Mouse (Mus musculus) thymus, adult 18-20 months (tissue): ENCODE measurements around the gene Ric8b.

Experiments used
- DNase-seq, 2 experiments: peaks; one replicate each; pipeline ENCODE4 v3.0.0; 2022; ENCODE audit warnings: mixed read lengths in 2 of 2

The Ric8b gene

DNA sequence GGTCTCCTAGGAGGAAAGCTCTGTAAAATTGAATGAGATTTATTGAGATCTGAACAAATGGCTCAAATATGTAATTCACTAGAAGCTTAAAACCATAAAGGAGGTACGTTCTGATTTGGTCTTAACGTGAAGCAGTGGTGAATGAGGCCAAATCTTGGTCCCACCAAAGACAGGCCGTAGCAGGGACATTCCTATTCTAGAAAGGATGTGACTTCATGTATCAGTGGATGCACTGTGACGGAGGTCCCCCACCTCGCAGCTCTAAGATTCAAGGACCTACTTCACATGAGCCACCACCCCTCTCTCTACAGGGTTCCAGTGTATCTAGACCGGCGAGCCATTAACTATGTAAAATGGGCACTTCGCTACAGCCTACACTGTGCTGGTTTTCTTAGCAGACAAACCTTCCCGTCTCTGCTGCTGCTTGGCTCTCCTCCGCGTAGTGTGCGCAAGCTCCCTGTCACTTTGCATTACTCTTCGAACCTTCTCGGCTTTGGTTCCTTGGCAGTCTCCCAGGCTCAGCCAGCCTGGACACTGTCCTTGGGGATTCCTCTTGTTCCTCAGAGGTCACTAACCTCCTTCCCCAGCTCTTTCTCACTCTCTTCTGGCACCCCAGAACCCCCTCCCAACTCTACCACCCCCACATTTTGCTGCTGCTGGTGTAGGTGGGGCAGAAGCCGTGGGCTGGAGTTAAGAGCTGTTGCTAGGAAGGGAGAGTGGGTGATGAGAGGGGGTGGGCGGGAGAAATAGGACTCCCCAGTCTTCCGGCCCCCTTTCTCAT lies 8.2 kb upstream of the Ric8b start:
- no peak for DNase-seq

- DNase-seq = no peak
Observed at GRCm38 (mm10) chr10:84910194-84910593, 7.2 kb upstream of the Ric8b start.

GRCm38 (mm10) chr10:84910758-84911384 lies 6.5 kb upstream of the Ric8b start:
- DNase-seq = no peak

- no peak for DNase-seq
Observed at GRCm38 (mm10) chr10:84913148-84913547, 4.3 kb upstream of the Ric8b start.

DNA sequence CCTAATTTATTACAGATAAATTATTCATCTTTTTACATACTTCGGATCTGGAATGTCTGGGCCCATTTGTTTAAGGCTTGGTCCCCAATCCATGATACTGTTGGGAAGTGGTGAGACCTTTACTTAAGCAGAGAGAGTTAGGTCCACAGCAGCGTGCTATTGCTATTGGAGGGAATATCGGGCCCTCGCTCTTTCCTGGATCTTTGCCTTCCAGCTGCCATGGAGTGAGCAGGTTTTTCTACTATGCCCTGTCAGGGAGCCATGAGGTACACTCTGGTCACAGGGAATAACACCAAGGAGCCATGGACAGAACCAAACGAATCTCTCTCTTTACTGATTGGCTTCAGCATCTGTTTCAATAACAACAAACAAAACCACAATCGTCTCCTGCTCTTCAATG lies 1.9 kb upstream of the Ric8b start:
- no peak for DNase-seq

DNA sequence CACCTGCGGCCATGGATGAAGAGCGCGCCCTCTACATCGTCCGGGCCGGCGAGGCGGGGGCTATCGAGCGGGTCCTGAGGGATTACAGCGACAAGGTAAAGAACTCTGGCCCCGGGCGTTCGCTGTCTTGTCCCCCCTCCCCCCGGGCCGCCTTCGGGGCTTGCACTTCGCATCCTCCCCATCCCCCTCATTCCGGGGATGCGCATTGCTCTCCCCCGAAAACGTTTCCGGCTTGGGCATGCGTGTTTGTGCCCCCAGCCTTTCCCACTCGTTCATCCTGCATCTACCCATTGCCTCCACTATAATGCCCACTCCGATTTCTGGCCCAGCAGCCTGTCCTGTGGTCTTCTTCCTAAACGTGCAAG lies 297 bp downstream of the Ric8b start:
- no peak for DNase-seq

- no peak for DNase-seq
Observed at GRCm38 (mm10) chr10:84926336-84926735, 8.9 kb downstream of the Ric8b start.

DNA sequence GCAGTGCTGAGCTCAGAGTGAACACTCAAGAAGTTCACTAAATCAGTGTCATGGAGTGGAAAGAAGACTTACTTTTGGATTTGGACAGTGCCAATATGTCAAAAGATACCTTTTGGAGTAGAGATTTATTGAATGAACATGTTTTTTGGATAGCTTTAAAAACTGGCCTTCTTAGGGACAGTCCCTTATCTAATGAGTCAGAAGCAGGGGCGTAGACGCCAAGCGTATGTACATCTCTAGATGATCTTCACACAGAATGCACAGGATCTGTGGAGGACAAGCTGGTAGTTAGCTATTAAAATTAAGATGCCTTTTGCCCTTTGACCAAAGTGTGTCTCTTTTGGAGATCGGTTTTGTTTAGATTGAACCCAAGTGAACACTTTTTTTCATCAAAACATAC lies 9.5 kb downstream of the Ric8b start:
- no peak for DNase-seq

GRCm38 (mm10) chr10:84928465-84928864 lies 11.0 kb downstream of the Ric8b start:
- DNase-seq = no peak

- no peak for DNase-seq
Observed at GRCm38 (mm10) chr10:84935553-84936209, 18.3 kb downstream of the Ric8b start.

DNA sequence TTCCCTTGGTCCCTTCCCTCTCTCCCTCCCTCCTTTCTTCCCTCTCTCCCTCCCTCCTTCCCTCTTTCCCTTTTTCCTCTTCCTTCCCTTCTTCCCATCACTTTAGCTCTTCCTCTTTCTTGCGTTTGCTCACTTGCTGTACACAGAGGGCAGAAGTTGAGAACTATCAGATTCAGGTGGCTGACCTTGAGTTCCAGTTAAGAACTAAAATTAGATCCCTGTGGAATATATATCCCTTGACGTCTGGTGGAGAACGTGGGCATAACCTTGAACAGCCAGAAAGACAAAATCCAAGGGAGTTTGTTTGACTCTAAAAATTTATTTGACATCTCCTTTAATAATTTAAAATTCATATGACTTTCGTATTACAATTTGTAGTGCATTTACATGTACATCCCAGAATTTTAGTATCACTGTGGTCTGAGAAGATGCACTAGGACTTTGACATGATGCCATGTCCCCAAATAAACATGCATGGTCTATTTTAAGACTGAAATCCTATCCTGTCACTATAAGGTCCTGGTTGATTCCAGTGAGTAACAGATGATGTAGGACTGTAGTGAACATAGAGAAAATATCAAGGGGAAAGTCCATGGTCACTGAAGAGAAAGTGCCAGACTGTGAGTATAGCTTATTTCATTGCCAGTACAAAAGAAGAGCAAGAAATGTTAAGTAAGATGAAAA lies 19.6 kb downstream of the Ric8b start:
- no peak for DNase-seq

GRCm38 (mm10) chr10:84938094-84938820 lies 20.8 kb downstream of the Ric8b start:
- no peak for DNase-seq

DNA sequence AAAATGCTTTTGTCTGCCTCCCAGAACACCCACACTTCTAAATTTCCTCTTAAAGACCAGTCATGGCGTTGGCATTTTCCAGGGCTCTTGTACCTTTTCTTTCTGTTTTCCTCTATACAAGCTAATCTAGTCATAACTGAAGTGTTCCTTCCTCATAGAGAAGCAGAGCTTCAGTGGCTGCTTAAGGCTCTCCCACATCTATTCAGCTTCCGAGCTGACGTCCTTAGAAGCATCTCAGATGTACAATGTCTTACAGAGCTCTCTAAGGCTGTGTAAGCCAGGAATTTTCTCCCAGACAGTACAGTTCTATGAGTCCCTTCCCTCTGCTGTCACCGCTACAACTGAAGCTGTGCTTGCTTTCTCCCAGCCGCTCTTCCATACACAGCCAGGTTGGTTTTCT lies 21.5 kb downstream of the Ric8b start:
- DNase-seq = no peak

GRCm38 (mm10) chr10:84940356-84940755 lies 22.9 kb downstream of the Ric8b start:
- no peak for DNase-seq

DNA sequence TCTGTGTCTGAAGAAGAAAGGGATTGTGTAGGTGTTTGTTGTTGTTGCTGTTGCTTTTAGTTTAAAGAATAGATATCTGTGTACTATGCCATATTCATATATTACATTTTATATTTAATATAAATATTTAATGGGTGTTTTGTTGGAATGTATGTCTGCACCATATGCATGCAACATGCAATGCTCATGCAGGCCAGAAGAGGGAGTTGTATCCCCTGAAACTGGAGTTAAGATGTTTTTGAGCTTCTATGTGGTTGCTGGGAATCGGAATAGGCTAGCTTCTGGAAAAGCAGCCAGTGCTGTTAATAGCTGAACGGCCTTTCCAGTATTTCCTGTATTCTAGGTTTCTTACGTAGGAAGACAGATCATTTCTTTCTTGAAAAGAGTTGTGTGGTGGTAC lies 28.3 kb downstream of the Ric8b start:
- DNase-seq = no peak

DNA sequence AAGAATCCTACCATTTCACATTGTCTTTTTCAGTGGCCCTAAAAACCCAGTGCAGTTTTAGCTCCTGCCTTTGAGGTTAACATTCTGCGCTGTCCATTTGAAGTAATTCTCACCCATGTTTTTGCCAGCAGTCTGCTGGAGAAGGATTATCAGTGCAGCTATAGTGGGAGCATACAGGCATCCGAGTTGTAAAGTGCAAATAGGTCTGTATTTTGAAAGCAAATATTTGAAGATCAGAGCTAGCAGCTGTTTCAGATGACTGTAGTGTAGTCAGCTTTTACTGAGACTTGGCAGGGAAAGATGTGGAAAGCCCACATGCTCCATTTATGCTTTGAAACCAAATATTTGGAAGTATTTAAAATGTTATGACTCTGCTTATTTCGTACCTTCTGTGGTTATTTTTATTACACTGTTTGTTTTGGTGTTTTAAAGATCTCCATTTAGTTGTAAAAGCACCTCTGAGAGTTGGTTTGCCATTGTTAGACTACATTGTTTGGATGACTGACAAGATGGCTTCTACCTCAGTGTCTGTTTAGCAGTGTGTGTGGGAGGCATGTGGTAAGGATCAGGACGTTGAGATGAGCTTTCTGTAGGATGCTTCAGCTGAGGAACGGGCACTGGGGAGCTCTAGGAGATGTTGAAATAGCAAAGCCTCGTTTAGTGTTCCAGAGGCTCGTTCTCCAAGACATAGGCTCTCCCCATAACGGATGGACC lies 31.7 kb downstream of the Ric8b start:
- DNase-seq = no peak

GRCm38 (mm10) chr10:84949684-84950010 lies 32.2 kb downstream of the Ric8b start:
- no peak for DNase-seq

DNA sequence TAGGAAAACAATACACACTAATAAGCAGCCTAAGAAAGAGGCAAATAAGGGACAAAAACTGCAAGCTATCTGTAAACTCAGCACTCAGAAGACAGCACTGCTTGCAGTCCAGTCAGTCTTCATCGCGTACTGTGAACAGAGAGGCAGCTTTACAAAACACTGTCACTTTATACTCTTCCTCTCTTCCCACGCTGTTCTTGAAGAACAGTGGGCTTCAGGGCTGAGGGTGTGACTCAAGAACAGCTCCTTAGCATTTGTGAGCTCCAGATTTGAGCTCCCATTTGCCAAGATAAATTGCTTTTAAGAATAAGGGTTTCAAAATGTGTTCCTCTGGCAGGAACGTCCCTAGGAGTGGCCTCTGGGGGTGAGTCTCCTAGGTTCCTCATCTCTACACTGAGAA lies 33.0 kb downstream of the Ric8b start:
- DNase-seq = no peak

DNA sequence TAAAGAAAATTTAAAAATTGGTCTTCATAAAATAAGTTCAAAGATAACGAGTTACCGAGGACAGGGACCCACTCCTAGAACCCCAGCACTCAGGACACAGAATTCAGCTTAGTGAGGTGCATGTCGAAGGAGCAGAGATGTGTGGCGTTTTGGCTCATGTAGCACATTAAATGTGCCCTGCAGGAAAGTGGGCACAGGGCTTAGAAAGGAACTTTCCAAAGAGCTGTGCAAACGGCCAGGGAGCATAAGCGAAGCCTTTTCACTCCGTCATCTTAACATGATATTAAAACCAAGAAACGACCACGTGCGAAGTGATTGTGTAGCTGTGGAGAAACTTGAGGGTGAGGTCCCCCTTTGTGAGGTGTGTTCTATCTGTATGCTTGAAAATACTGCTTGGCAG lies 36.8 kb downstream of the Ric8b start:
- no peak for DNase-seq

- DNase-seq = no peak
Observed at GRCm38 (mm10) chr10:84956173-84956572, 38.8 kb downstream of the Ric8b start.

- DNase-seq = no peak
Observed at GRCm38 (mm10) chr10:84958597-84958996, 41.2 kb downstream of the Ric8b start.

DNA sequence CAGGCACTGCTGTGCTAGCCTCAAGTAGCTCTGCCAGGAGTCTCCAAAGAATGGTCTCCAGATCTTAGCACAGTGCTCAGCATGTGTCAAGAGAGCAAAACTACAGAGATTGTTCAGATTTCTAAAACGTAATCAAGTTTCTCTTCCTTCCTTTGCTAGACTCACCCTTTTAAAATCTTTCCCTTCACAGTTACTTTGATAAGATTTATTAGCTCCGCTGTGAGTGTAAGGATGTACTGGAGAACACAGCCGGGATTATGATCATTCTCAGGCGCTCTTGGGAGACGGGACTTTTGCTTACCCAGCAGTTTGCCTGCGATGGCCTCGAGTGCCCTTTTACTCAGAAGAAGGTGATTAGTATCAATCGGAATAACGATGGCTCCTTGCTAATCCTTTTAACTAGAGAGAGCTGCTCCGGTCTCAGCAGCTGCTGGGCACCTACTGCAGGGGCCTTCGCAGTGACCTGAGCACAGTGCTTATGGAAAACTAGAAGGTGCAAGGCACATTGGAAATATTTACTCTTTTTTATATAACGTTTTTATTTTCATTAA lies 43.0 kb downstream of the Ric8b start:
- no peak for DNase-seq
